Comparison of ENCODE assay signal across 9 mouse cellular contexts in genomic region chr19:44245761-44246171, GRCm38 (mm10). TPM values are rescaled to one million over a fixed set of nuclear protein-coding genes. Genes with fewer than 3 reads are reported as not detected.
DNase-seq lines count a peak whose midpoint lies in the region; ATAC-seq and TF ChIP-seq lines count a peak whose summit lies in the region.
"Had no signal": no experiment of that assay in that cellular context is flagged by ENCODE, and none has a peak within 500 bp of the region (broad histone marks: within the 10 kb centered on the region; RNA-seq: fewer than 3 reads in every experiment).

No protein-coding gene starts in this region.

- WGBS in heart, postnatal 0 days = 1% methylated on average over 5 of the region's 5 CpGs
- WGBS in liver, adult 2 months = 6% methylated on average over 5 of the region's 5 CpGs
- WGBS in neural tube, embryonic 14.5 days = 4% methylated on average over 5 of the region's 5 CpGs

- no peaks in the 10 kb centered on the region for H3K27me3 ChIP-seq in heart, postnatal 0 days (ENCODE audit: control insufficient read depth, insufficient read depth, low read length)
- H3K27me3 ChIP-seq in liver, adult 2 months (ENCODE audit: control insufficient read depth, insufficient read depth, low read length) = peaks cover 11% of the 10 kb centered on the region; the same call in 1 of the 2 replicates
- no peaks in the 10 kb centered on the region for H3K27me3 ChIP-seq in neural tube, embryonic 14.5 days (ENCODE audit: control insufficient read depth, insufficient read depth, low read length)

- intact Hi-C loops in gastrocnemius, adult 2 months (cut with DNase I) = loop anchor here (1.0 kb wide), 1 partner anchor 50 kb away; no protein-coding TSS in a partner anchor
- intact Hi-C loops in gastrocnemius, postnatal 36 days (cut with DNase I) = loop anchor here (1.0 to 10.0 kb wide), 2 partner anchors 49 to 119 kb away; no protein-coding TSS in a partner anchor

- peak overlapping the region; percentile 27 for H3K4me2 ChIP-seq in heart, postnatal 0 days (ENCODE audit: low read depth, low read length)
- H3K4me2 ChIP-seq in neural tube, embryonic 14.5 days (ENCODE audit: low read depth, low read length) = peak overlapping the region; percentile 19; the same call in 1 of the 2 replicates

- DNase-seq in gastrocnemius, adult 2 months = peak; percentile 30
- DNase-seq in gastrocnemius, postnatal 36 days = no peak
- peak; percentile 77 for DNase-seq in ES-CJ7 (ENCODE audit: low read depth, low spot score)
- DNase-seq in heart, postnatal 0 days (ENCODE audit: low spot score) = peak; percentile 82
- peak; percentile 54 for DNase-seq in liver, adult 2 months (ENCODE audit: extremely low read depth, low read depth, low spot score)
- no peak for DNase-seq in spleen, adult 12 weeks (ENCODE audit: low spot score)

- peak overlapping the region; percentile 50 for H3K4me3 ChIP-seq in gastrocnemius, adult 2 months
- H3K4me3 ChIP-seq in heart, postnatal 0 days (ENCODE audit: low read depth, low read length) = peak overlapping the region; percentile 10; the same call in 1 of the 2 replicates
- H3K4me3 ChIP-seq in liver, adult 2 months (ENCODE audit: insufficient read depth, low read depth, low read length) = no peak overlapping the region
- H3K4me3 ChIP-seq in neural tube, embryonic 14.5 days (ENCODE audit: low read depth, low read length) = no peak overlapping the region

- TF ChIP-seq CTCF in gastrocnemius, adult 2 months (IDR thresholded peaks at IDR 0.05) = peak; percentile 74
- TF ChIP-seq CTCF in heart, postnatal 0 days (IDR thresholded peaks at IDR 0.05; ENCODE audit: low read depth) = peak; percentile 66
- peak; percentile 34; the same call in 1 of the 2 replicates for TF ChIP-seq CTCF in liver, adult 2 months (IDR thresholded peaks at IDR 0.05; ENCODE audit: low read depth, low read length)

- peaks cover 23% of the 10 kb centered on the region; the same call in 1 of the 2 replicates for H3K4me1 ChIP-seq in heart, postnatal 0 days (ENCODE audit: control insufficient read depth, insufficient read depth)
- H3K4me1 ChIP-seq in liver, adult 2 months (ENCODE audit: control insufficient read depth, insufficient read depth, low read length) = peaks cover 5% of the 10 kb centered on the region
- H3K4me1 ChIP-seq in neural tube, embryonic 14.5 days (ENCODE audit: control insufficient read depth, insufficient read depth, low read length) = peaks cover 16% of the 10 kb centered on the region

- no peak overlapping the region for H3K9ac ChIP-seq in heart, postnatal 0 days (replicated peaks; ENCODE audit: low read depth, low read length)
- H3K9ac ChIP-seq in liver, adult 2 months (ENCODE audit: low read depth, low read length) = no peak overlapping the region
- H3K9ac ChIP-seq in neural tube, embryonic 14.5 days (replicated peaks; ENCODE audit: low read depth, low read length) = no peak overlapping the region

- no peak for TF ChIP-seq POLR2A in liver, adult 2 months (IDR thresholded peaks at IDR 0.05; ENCODE audit: extremely low read depth, insufficient read depth, low read length)

- H3K27ac ChIP-seq in gastrocnemius, adult 2 months = no peak overlapping the region
- H3K27ac ChIP-seq in heart, postnatal 0 days (ENCODE audit: low read depth) = no peak overlapping the region
- no peak overlapping the region for H3K27ac ChIP-seq in liver, adult 2 months (replicated peaks; ENCODE audit: insufficient read depth, low read depth, low read length)
- H3K27ac ChIP-seq in neural tube, embryonic 14.5 days (ENCODE audit: low read depth, low read length) = no peak overlapping the region
- H3K27ac ChIP-seq: macrophage had no signal

- 0 out of 2 replicates have a peak, but pooled peaks have one; percentile 13 for ATAC-seq in common myeloid progenitor, adult 5-6 weeks (replicated peaks; ENCODE audit: low read depth, poor library complexity, severe bottlenecking)
- ATAC-seq in heart, postnatal 0 days (ENCODE audit: insufficient read depth, low read depth) = no peak
- no peak for ATAC-seq in neural tube, embryonic 14.5 days (ENCODE audit: low read depth)

- no peaks in the 10 kb centered on the region for H3K36me3 ChIP-seq in heart, postnatal 0 days (replicated peaks; ENCODE audit: control insufficient read depth, insufficient read depth, low read length)
- no peaks in the 10 kb centered on the region for H3K36me3 ChIP-seq in liver, adult 2 months (ENCODE audit: control insufficient read depth, insufficient read depth, low read length)
- no peaks in the 10 kb centered on the region for H3K36me3 ChIP-seq in neural tube, embryonic 14.5 days (ENCODE audit: control insufficient read depth, insufficient read depth, low read length)

- no peak for TF ChIP-seq EP300 in heart, postnatal 0 days (IDR thresholded peaks at IDR 0.05; ENCODE audit: low read depth)

- H3K79me2 ChIP-seq in liver, adult 2 months (ENCODE audit: control insufficient read depth, insufficient read depth, low read length) = no peaks in the 10 kb centered on the region

- H3K9me3 ChIP-seq in heart, postnatal 0 days (replicated peaks; ENCODE audit: control insufficient read depth, low read length) = no peaks in the 10 kb centered on the region
- no peaks in the 10 kb centered on the region for H3K9me3 ChIP-seq in neural tube, embryonic 14.5 days (ENCODE audit: control insufficient read depth, low read length)

RNA-seq across cellular contexts. Expression of gene Scd3, which starts 42.7 kb away (rescaled TPM):
- total RNA-seq in gastrocnemius, adult 2 months (2021) = not detected
- not detected for total RNA-seq in gastrocnemius, postnatal 36 days (2021)
- total RNA-seq in common myeloid progenitor, adult 5-6 weeks (2017) = not detected in 2 replicates
- total RNA-seq in heart, postnatal 0 days (2014; rRNA removed; ENCODE audit: low replicate concordance) = not detected in 2 replicates
- 0.14 TPM in 1 of 2 replicates, not detected in the other for polyA plus RNA-seq in heart, postnatal 0 days (2015; fragmentation: Nextera tagmentation; extraction: Ambion mirVana)
- total RNA-seq in liver, adult 2 months (2014; rRNA removed) = 0.20 TPM in 1 of 2 replicates, not detected in the other
- 0.02 TPM in 1 of 2 replicates, not detected in the other for polyA plus RNA-seq in liver, adult 2 months (2012; rRNA removed)
- 4.0 and 4.3 TPM in 2 replicates for polyA plus RNA-seq in neural tube, embryonic 14.5 days (2014; fragmentation: Nextera tagmentation; extraction: Ambion mirVana)
- polyA plus RNA-seq: macrophage had no signal

RNA-seq across cellular contexts. Expression of gene Scd2, which starts 47.7 kb away (rescaled TPM):
- 1 to 10 TPM; 7.4 to 9.1 TPM for total RNA-seq in gastrocnemius, adult 2 months (2021)
- total RNA-seq in gastrocnemius, postnatal 36 days (2021) = 10 to 100 TPM in 1 of 2 experiments, 1 to 10 TPM in 1; 6.4 to 12.3 TPM
- total RNA-seq in common myeloid progenitor, adult 5-6 weeks (2017) = 115 and 135 TPM in 2 replicates
- total RNA-seq in heart, postnatal 0 days (2014; rRNA removed; ENCODE audit: low replicate concordance) = 307 and 374 TPM in 2 replicates
- polyA plus RNA-seq in heart, postnatal 0 days (2015; fragmentation: Nextera tagmentation; extraction: Ambion mirVana) = 47.5 and 61.2 TPM in 2 replicates
- total RNA-seq in liver, adult 2 months (2014; rRNA removed) = 2.2 and 3.9 TPM in 2 replicates
- polyA plus RNA-seq in liver, adult 2 months (2012; rRNA removed) = 2.7 and 2.9 TPM in 2 replicates
- polyA plus RNA-seq in neural tube, embryonic 14.5 days (2014; fragmentation: Nextera tagmentation; extraction: Ambion mirVana) = 293 and 373 TPM in 2 replicates

RNA-seq across cellular contexts. Expression of gene Pkd2l1, which starts 53.5 kb away (rescaled TPM):
- not detected for total RNA-seq in gastrocnemius, adult 2 months (2021)
- total RNA-seq in gastrocnemius, postnatal 36 days (2021) = not detected
- total RNA-seq in common myeloid progenitor, adult 5-6 weeks (2017) = not detected in 2 replicates
- total RNA-seq in heart, postnatal 0 days (2014; rRNA removed; ENCODE audit: low replicate concordance) = not detected in 2 replicates
- polyA plus RNA-seq in heart, postnatal 0 days (2015; fragmentation: Nextera tagmentation; extraction: Ambion mirVana) = not detected in 2 replicates
- not detected in 2 replicates for total RNA-seq in liver, adult 2 months (2014; rRNA removed)
- polyA plus RNA-seq in liver, adult 2 months (2012; rRNA removed) = not detected in 2 replicates
- polyA plus RNA-seq in neural tube, embryonic 14.5 days (2014; fragmentation: Nextera tagmentation; extraction: Ambion mirVana) = 3.0 and 4.0 TPM in 2 replicates
- polyA plus RNA-seq: macrophage had no signal

Comparison
In these comparisons a context has a peak if more than half of its experiments do, and no peak if none do; other contexts are left out.
1. DNase-seq: peak in gastrocnemius, adult 2 months (single experiment), ES-CJ7 (single experiment), heart, postnatal 0 days (single experiment) and liver, adult 2 months (single experiment); none in gastrocnemius, postnatal 36 days (0 of 2) and spleen, adult 12 weeks (single experiment).
2. H3K4me3 ChIP-seq: peak in gastrocnemius, adult 2 months (single experiment) and heart, postnatal 0 days (single experiment); none in liver, adult 2 months (single experiment) and neural tube, embryonic 14.5 days (single experiment).
3. Peak in every context shown above with its lines, with median percentiles within 50 percentile points of each other: CTCF ChIP-seq.